Mouse (Mus musculus) erythroblast, embryonic 14.5 days (primary cell): Measurements from ENCODE around the gene Gzmm. TPM values are rescaled to one million over a fixed set of nuclear protein-coding genes. Genes with fewer than 3 reads are reported as not detected.

Source experiments
- H3K27me3 ChIP-seq: 2 replicates; pipeline ENCODE4 v1.6.1; 2012; ENCODE audit warnings: inconsistent platforms; ENCODE audit not compliant: control insufficient read depth
- H3K36me3 ChIP-seq: 2 replicates; pipeline ENCODE4 v1.6.1; 2012; ENCODE audit warnings: mild to moderate bottlenecking, inconsistent platforms; ENCODE audit not compliant: control insufficient read depth
- H3K4me1 ChIP-seq: 2 replicates; pipeline ENCODE4 v1.6.1; 2012; ENCODE audit warnings: inconsistent platforms; ENCODE audit not compliant: control insufficient read depth
- H3K4me3 ChIP-seq: replicated peaks from 2 replicates; pipeline ENCODE3; 2012; ENCODE audit warnings: moderate library complexity, mild to moderate bottlenecking, inconsistent platforms
- H3K9me3 ChIP-seq: 2 replicates; pipeline ENCODE4 v1.6.1; 2012; ENCODE audit warnings: low read length, inconsistent platforms, mixed read lengths; ENCODE audit not compliant: control insufficient read depth
- GATA1 ChIP-seq: IDR thresholded peaks from 2 replicates; pipeline ENCODE4 v1.6.1; 2012; ENCODE audit warnings: low read length, inconsistent platforms, mixed read lengths
- TAL1 ChIP-seq: IDR thresholded peaks from 3 replicates; pipeline ENCODE4 v1.6.1; 2012; ENCODE audit warnings: low read length, inconsistent platforms, mixed read lengths
- polyA plus RNA-seq: library from polyadenylated mRNA; stranded (reverse); fragments of >175 nt; gene quantifications from 2 replicates; pipeline ENCODE4 v1.2.3, GENCODE M21; 2012

Gene Gzmm
- polyA plus RNA-seq, 1 experiment: 0.08 TPM

DNA sequence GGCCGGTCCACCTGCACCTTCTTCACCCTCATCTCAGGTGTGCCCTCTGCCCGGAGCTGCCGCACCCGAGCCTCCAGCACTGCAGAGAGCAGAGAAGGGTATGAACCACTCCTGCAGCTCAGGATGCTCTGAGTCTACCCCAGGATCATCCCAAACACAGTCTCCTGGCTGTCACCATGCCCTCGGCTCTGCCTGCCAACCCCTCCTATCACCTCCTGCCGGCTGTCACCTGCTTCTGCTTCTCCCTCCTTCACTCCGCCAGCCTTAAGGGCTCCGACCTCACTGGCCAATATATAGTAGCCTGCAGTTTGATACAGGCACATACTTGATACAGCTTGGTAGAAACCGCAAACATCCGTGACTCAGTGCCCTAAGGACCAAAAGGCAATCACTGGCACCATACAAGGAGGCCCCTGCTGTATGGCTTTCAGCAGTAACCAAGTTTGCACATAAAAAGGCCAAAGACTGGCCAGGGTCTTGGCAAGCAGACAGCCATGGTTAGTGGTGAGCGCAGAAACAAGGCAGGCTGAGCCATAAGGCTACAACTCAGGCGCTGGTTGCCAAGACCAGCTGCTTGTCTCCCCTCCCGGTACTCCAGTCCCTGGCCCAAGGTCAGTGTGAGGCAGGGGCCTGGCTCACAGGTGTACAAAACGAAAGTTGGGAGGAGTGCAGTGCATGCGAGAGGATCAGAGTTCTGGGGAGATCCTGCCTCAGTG, 55.0 kb downstream of the Gzmm start:
- Histone ChIP-seq H3K27me3 (no peaks in the 10 kb centered on the region), H3K9me3 (peaks cover 10% of the 10 kb centered on the region; the same call in 1 of the 2 replicates), H3K4me1 (peaks cover 38% of the 10 kb centered on the region), H3K36me3 (peaks cover 55% of the 10 kb centered on the region), H3K4me3 (no peak overlapping the region)
- TF ChIP-seq GATA1 (no peak), TAL1 (no peak)

Other genes with a start within 250 kb of the Gzmm start
- not detected in 2 replicates for gene Vmn2r83, start 220.3 kb upstream of the Gzmm start, polyA plus RNA-seq
- 0.05 and 0.10 TPM in 2 replicates for gene Plpp2, start 155.2 kb upstream of the Gzmm start, polyA plus RNA-seq
- 1.7 TPM in 2 replicates for gene Mier2, start 133.8 kb upstream of the Gzmm start, polyA plus RNA-seq
- gene Theg, start 101.7 kb upstream of the Gzmm start, polyA plus RNA-seq: not detected in 2 replicates
- gene C2cd4c, start 75.0 kb upstream of the Gzmm start, polyA plus RNA-seq: not detected in 2 replicates
- gene Shc2, start 51.1 kb upstream of the Gzmm start, polyA plus RNA-seq: not detected in 2 replicates
- not detected in 2 replicates for gene Odf3l2, start 43.3 kb upstream of the Gzmm start, polyA plus RNA-seq
- 0.03 TPM in 1 of 2 replicates, not detected in the other for gene Madcam1, start 24.5 kb upstream of the Gzmm start, polyA plus RNA-seq
- gene Tpgs1, start 19.7 kb upstream of the Gzmm start, polyA plus RNA-seq: 15.5 and 17.8 TPM in 2 replicates
- gene Cdc34, start 6.8 kb upstream of the Gzmm start, polyA plus RNA-seq: 65.0 and 72.0 TPM in 2 replicates
- gene Bsg, start 15.5 kb downstream of the Gzmm start, polyA plus RNA-seq: 836 and 840 TPM in 2 replicates
- gene Hcn2, start 27.6 kb downstream of the Gzmm start, polyA plus RNA-seq: 0.08 and 0.15 TPM in 2 replicates
- gene Polrmt, start 57.6 kb downstream of the Gzmm start, polyA plus RNA-seq: 2.1 and 2.5 TPM in 2 replicates
- not detected in 2 replicates for gene Fgf22, start 66.1 kb downstream of the Gzmm start, polyA plus RNA-seq
- 35.3 and 45.1 TPM in 2 replicates for gene Rnf126, start 77.9 kb downstream of the Gzmm start, polyA plus RNA-seq
- 0.02 and 0.04 TPM in 2 replicates for gene Fstl3, start 88.3 kb downstream of the Gzmm start, polyA plus RNA-seq
- 0.02 TPM in 1 of 2 replicates, not detected in the other for gene Prss57, start 101.9 kb downstream of the Gzmm start, polyA plus RNA-seq
- gene Palm, start 104.6 kb downstream of the Gzmm start, polyA plus RNA-seq: 0.34 and 0.52 TPM in 2 replicates
- gene Misp, start 132.0 kb downstream of the Gzmm start, polyA plus RNA-seq: not detected in 2 replicates
- 46.1 and 67.9 TPM in 2 replicates for gene Ptbp1, start 165.4 kb downstream of the Gzmm start, polyA plus RNA-seq
- 3.5 TPM in 2 replicates for gene Prtn3, start 185.5 kb downstream of the Gzmm start, polyA plus RNA-seq
- 0.06 and 0.11 TPM in 2 replicates for gene Plppr3, start 185.6 kb downstream of the Gzmm start, polyA plus RNA-seq
- gene Elane, start 197.2 kb downstream of the Gzmm start, polyA plus RNA-seq: 1.5 and 1.8 TPM in 2 replicates
- gene Cfd, start 201.8 kb downstream of the Gzmm start, polyA plus RNA-seq: not detected in 2 replicates
- gene Med16, start 219.9 kb downstream of the Gzmm start, polyA plus RNA-seq: 4.1 and 4.9 TPM in 2 replicates
- gene Gm26602, start 221.8 kb downstream of the Gzmm start, polyA plus RNA-seq: 0.21 TPM in 1 of 2 replicates, not detected in the other
- 0.01 TPM in 1 of 2 replicates, not detected in the other for gene Kiss1r, start 228.0 kb downstream of the Gzmm start, polyA plus RNA-seq
- gene R3hdm4, start 232.2 kb downstream of the Gzmm start, polyA plus RNA-seq: 9.9 and 13.0 TPM in 2 replicates
- gene Arid3a, start 238.0 kb downstream of the Gzmm start, polyA plus RNA-seq: 1.0 and 1.4 TPM in 2 replicates